Mouse (Mus musculus) embryonic facial prominence, embryonic 12.5 days (tissue): ENCODE results near the gene Fgfbp1. TPM values are rescaled to one million over a fixed set of nuclear protein-coding genes. Genes with fewer than 3 reads are reported as not detected.

Experiments
- ATAC-seq: fragments of 200-750 bp; cut with Nextera tagmentation; 2 replicates; pipeline ENCODE4 v1.8.0; 2017; ENCODE audit not compliant: insufficient number of reproducible peaks, insufficient read depth, low FRiP score, low TSS enrichment
- H3K27ac ChIP-seq: fragments of 300-500 bp; sonication (generic); 2 replicates; pipeline ENCODE4 v1.5.1; 2016; ENCODE audit warnings: mild to moderate bottlenecking
- H3K27me3 ChIP-seq: fragments of 300-500 bp; sonication (generic); 2 replicates; pipeline ENCODE4 v1.6.1; 2016; ENCODE audit warnings: mild to moderate bottlenecking, moderate library complexity
- H3K36me3 ChIP-seq: fragments of 300-500 bp; sonication (generic); 2 replicates; pipeline ENCODE4 v1.6.1; 2016; ENCODE audit warnings: mild to moderate bottlenecking
- H3K4me1 ChIP-seq: fragments of 300-500 bp; sonication (generic); 2 replicates; pipeline ENCODE4 v1.6.1; 2016
- H3K4me2 ChIP-seq: fragments of 300-500 bp; sonication (generic); replicated peaks from 2 replicates; pipeline ENCODE4 v1.6.1; 2016; ENCODE audit warnings: mild to moderate bottlenecking, moderate library complexity
- H3K4me3 ChIP-seq: fragments of 300-500 bp; sonication (generic); 2 replicates; pipeline ENCODE4 v1.5.1; 2016; ENCODE audit warnings: mild to moderate bottlenecking
- H3K9ac ChIP-seq: fragments of 300-500 bp; sonication (generic); 2 replicates; pipeline ENCODE4 v1.6.1; 2016; ENCODE audit warnings: mild to moderate bottlenecking, moderate library complexity
- H3K9me3 ChIP-seq: fragments of 300-500 bp; sonication (generic); 2 replicates; pipeline ENCODE4 v1.6.1; 2016; ENCODE audit warnings: mild to moderate bottlenecking, moderate library complexity
- WGBS: fragments of 180-500 bp; shearing (Covaris S2); methylation state at CpG from one replicate; pipeline ENCODE4 v1.1.7; 2016; 5-methylcytosine and 5-hydroxymethylcytosine counted together
- polyA plus RNA-seq: library from polyadenylated mRNA; unstranded; fragments of >200 nt; fragmentation: Nextera tagmentation; extraction: Ambion mirVana; gene quantifications from 2 replicates; pipeline ENCODE4 v1.2.1, GENCODE M21; 2016

Fgfbp1 gene
- 2.3 and 2.4 TPM in 2 replicates for polyA plus RNA-seq

DNA sequence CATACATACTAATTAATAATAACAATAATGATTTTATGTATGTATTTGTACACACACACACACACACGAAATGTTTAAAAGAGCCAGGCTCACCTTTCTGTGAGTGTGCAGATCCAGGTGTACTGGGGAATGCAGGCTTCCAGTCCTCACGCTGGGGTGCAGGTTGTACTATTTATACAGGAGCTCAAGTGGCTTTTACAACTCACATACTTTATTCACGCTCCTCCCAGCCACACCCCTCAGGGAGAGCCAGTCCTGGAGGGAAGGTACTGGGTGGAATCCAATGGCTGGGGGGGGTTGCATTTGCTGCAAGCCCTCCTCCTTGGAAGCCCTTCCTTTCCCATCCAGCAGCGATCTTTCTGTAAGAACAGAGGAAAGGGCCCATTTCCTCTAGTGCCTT lies at the start of gene Fgfbp1:
Gene Fgfbp1 (minus strand): TSS at position 160 of the 400 bp plus-strand sequence.
- no peaks in the 10 kb centered on the region for H3K4me1 ChIP-seq
- no peaks in the 10 kb centered on the region for H3K36me3 ChIP-seq
- no peak within 1 kb of the TSS for H3K9ac ChIP-seq
- 43% methylated on average over 4 of the region's 4 CpGs for WGBS
- H3K27ac ChIP-seq: no peak within 1 kb of the TSS
- H3K9me3 ChIP-seq: no peaks in the 10 kb centered on the region
- H3K27me3 ChIP-seq: no peaks in the 10 kb centered on the region
- H3K4me3 ChIP-seq: no peak within 1 kb of the TSS
- ATAC-seq: no peak
- no peak within 1 kb of the TSS for H3K4me2 ChIP-seq

DNA sequence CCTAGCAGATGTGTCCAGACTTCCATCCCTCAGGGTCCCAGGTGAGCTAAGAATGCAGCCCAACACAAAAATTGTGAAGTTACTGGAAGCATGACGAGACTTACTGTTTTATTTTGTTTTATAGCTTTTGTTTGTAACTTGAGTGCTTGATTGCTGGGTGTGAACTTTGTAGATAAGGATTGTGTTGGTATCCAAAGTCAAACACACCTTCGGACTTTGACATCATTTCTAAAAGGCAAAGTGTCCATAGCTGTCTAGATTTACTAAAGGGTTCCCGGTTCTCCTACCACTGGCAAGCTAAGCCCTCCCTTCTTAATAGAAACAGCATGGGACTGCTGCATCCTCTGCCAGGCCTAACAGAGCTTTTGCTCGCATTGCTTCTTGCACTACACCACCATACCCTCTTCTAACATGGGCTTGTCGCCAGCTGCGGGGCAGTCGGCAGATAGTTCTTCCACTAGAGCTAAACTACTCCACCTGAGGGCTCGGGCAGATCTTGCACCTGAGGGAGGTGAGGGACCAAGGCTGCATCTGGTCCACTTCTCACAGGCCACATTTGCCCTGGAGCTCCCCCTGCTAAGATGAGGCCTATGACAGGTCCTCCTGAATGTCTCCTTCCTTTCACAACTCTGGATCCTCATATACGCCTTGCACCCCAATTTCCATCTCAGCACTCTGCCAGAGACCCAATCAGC lies 16.9 kb upstream of the Fgfbp1 start:
- ATAC-seq: no peak
- Histone ChIP-seq H3K36me3 (peaks cover 22% of the 10 kb centered on the region), H3K9me3 (no peaks in the 10 kb centered on the region), H3K9ac (no peak overlapping the region), H3K27me3 (no peaks in the 10 kb centered on the region), H3K27ac (no peak overlapping the region), H3K4me3 (no peak overlapping the region), H3K4me1 (no peaks in the 10 kb centered on the region), H3K4me2 (no peak overlapping the region)
- WGBS: 94% methylated on average over 9 of the region's 9 CpGs

DNA sequence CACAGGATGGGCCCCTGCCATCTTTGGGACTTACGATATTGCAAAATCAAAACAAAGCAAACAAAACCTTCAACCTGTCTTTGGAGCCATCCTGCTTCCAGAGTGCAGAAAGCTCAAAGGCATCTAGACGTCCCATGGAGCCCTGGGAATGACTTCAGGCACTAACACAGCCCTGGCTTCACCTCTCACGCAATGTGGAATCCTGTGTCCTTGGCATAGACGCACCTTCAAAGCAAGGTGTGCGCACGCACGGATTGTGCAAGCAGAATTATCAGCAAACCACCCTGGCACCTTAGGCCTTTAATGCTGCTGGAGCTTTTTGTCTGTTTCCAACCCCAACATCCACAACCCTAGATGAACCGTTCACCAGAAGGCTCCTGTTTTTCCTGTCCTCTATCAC lies 16.0 kb upstream of the Fgfbp1 start:
- H3K27ac ChIP-seq: no peak overlapping the region
- H3K36me3 ChIP-seq: peaks cover 18% of the 10 kb centered on the region
- no peak for ATAC-seq
- H3K4me3 ChIP-seq: no peak overlapping the region
- no peaks in the 10 kb centered on the region for H3K4me1 ChIP-seq
- no peaks in the 10 kb centered on the region for H3K27me3 ChIP-seq
- no peak overlapping the region for H3K4me2 ChIP-seq
- no peaks in the 10 kb centered on the region for H3K9me3 ChIP-seq
- H3K9ac ChIP-seq: no peak overlapping the region
- WGBS: 91% methylated on average over 8 of the region's 8 CpGs

DNA sequence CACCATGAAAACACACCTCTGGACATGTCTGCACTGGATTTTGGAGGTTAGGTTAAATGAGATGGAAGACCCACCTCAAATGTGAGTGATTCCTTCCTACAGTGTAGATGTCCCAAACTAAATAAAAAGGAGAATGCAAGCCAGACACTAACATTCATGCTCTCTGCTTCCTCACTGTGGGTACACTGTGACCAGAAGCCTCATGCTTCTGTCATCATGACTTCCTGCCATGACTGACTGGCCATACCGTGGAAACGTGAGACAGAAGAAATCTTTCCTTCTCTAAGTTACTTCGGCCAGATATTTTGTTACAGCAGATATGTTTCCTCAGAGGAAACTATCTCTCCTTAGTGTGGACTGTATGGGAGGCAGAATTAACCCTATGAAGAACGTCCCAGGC lies 14.6 kb upstream of the Fgfbp1 start:
- Histone ChIP-seq H3K4me2 (no peak overlapping the region), H3K9me3 (no peaks in the 10 kb centered on the region), H3K4me1 (no peaks in the 10 kb centered on the region), H3K27me3 (no peaks in the 10 kb centered on the region), H3K4me3 (no peak overlapping the region), H3K9ac (no peak overlapping the region), H3K27ac (no peak overlapping the region), H3K36me3 (peaks cover 5% of the 10 kb centered on the region; the same call in 1 of the 2 replicates)
- 63% methylated on average over 4 of the region's 4 CpGs for WGBS
- ATAC-seq: no peak

DNA sequence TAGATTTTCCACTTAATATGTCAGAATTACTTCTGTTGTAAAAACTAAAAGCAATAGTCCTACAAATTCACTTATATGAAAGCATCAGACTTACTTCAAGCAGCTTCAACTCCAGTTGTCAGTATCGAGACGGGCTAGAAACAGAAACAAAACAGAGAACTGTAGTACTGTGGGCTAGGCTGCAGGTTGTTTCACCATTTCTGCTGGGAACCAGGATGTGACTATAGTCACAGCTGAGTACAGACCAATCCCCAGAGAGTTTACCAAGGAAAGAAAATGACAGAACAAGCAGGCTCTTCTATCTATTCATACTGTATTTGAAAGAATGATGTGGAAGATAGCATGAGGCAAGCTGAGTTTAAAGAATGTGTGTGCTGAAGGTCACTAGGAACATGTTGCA lies 13.4 kb upstream of the Fgfbp1 start:
- Histone ChIP-seq H3K4me3 (no peak overlapping the region), H3K36me3 (0 out of 2 replicates have a peak, but pooled peaks cover 3% of the 10 kb centered on the region), H3K27ac (no peak overlapping the region), H3K27me3 (no peaks in the 10 kb centered on the region), H3K4me1 (no peaks in the 10 kb centered on the region), H3K4me2 (no peak overlapping the region), H3K9ac (no peak overlapping the region), H3K9me3 (no peaks in the 10 kb centered on the region)
- no peak for ATAC-seq
- WGBS: 93% methylated on average over 2 of the region's 2 CpGs

DNA sequence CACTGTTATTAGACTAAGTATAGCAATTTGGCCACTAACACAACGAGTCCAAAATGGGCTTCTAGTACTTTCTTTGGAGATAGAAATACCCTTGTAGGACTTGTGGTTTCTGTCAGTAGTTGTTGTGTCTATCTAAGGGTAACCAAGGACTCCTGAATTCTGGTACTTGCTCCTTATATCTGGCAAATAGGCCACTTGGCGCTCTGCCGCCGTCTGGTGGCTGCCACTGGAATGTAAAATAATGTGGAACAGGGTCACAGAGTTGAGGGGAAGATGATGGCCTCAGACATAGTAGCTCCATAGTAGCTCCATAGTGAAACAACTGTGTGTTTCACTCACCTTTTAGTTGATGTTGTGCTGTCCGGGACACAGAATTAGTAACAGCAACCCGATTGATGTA lies 8.7 kb upstream of the Fgfbp1 start:
- 55% methylated on average over 6 of the region's 6 CpGs for WGBS
- Histone ChIP-seq H3K36me3 (no peaks in the 10 kb centered on the region), H3K4me2 (no peak overlapping the region), H3K4me3 (no peak overlapping the region), H3K27me3 (no peaks in the 10 kb centered on the region), H3K4me1 (no peaks in the 10 kb centered on the region), H3K27ac (no peak overlapping the region), H3K9me3 (no peaks in the 10 kb centered on the region), H3K9ac (no peak overlapping the region)
- ATAC-seq: no peak

DNA sequence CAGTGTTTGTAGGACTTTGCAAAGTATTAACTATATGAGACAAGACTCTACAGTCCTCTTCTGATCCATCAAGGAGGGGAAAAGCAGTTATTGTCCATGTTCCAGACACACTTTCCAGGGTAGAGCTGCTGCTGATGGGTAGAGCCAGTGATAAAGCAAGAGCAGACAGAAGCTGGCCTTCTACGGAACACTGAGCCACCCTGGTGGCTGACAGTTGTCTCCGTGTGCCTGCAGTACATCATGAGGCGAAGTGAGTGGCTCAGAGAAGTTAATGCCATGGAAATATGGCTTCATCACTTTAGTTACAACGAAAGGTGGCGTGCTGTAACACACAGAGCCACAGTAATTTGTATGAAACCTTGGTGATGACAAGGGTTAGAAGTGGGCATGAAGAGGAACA lies 7.4 kb upstream of the Fgfbp1 start:
- H3K4me1 ChIP-seq: no peaks in the 10 kb centered on the region
- ATAC-seq: no peak
- WGBS: 79% methylated on average over 5 of the region's 5 CpGs
- H3K4me3 ChIP-seq: no peak overlapping the region
- H3K4me2 ChIP-seq: no peak overlapping the region
- no peak overlapping the region for H3K9ac ChIP-seq
- no peaks in the 10 kb centered on the region for H3K36me3 ChIP-seq
- H3K27ac ChIP-seq: no peak overlapping the region
- H3K27me3 ChIP-seq: no peaks in the 10 kb centered on the region
- H3K9me3 ChIP-seq: no peaks in the 10 kb centered on the region

DNA sequence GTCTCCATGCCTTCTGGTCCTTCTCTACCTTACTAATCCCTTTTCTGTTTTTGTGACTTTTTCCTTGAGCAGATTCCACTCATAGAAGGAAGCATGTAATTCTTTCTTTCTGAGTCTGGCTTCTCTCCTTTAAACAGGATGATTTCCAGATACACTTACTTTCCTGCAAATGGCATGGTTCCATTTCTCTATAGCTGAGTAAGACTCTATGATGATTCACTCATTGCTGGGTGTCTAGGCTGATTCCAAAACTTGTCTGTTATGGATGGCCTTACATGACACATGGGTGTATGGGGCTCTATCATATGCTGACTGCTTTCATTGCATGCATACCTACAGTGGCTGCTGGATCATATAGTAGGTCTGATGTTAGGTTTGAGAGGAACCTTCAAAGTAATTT lies 4.6 kb upstream of the Fgfbp1 start:
- H3K4me1 ChIP-seq: no peaks in the 10 kb centered on the region
- no peak for ATAC-seq
- H3K27me3 ChIP-seq: no peaks in the 10 kb centered on the region
- no peaks in the 10 kb centered on the region for H3K9me3 ChIP-seq
- H3K36me3 ChIP-seq: no peaks in the 10 kb centered on the region
- H3K27ac ChIP-seq: no peak overlapping the region
- no peak overlapping the region for H3K4me3 ChIP-seq
- no peak overlapping the region for H3K9ac ChIP-seq
- H3K4me2 ChIP-seq: no peak overlapping the region

DNA sequence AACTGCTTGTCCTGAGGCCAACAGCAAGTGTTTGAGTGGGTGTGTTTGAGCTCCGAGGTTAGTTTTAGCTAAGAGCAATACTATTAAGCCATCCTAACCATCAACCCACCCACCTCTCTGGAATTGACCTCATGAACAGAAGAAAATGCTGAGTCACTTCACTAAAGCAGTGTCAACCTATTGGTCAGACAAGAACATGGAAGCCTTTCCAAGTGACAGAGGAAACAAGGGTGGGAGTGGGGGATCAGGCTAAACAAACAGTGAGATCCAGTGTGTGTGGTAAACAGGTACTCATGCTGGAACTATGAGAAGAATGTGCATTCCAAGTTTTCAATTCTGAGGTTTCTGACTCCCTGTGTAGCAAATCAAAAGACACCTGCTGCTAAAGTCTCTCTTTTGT lies 1.3 kb upstream of the Fgfbp1 start:
- no peaks in the 10 kb centered on the region for H3K36me3 ChIP-seq
- H3K4me1 ChIP-seq: no peaks in the 10 kb centered on the region
- 63% methylated on average over 1 of the region's 1 CpGs for WGBS
- H3K27ac ChIP-seq: no peak overlapping the region
- no peak overlapping the region for H3K4me2 ChIP-seq
- no peaks in the 10 kb centered on the region for H3K27me3 ChIP-seq
- no peaks in the 10 kb centered on the region for H3K9me3 ChIP-seq
- no peak overlapping the region for H3K9ac ChIP-seq
- H3K4me3 ChIP-seq: no peak overlapping the region
- no peak for ATAC-seq

DNA sequence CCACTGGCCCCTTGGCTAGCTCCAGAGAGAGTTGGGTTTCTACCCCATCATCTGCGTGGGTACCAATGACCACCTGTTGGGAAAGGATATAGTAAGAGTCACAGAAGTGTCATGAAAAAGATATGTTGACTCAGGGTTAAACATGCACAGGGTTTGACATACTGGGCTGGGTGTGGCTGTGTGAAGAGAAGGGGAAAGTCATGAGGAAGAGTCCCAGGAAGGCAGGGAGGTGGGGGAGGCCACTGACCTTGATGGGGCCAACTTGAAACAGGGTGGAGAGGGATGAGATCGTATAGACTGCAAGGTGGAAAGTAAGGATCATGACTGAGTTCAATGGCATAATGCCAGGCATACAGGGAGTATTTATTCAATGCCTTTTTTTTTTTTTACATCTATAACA lies 1.2 kb downstream of the Fgfbp1 start:
- Histone ChIP-seq H3K4me1 (no peaks in the 10 kb centered on the region), H3K4me2 (no peak overlapping the region), H3K27ac (no peak overlapping the region), H3K4me3 (no peak overlapping the region), H3K27me3 (no peaks in the 10 kb centered on the region), H3K36me3 (no peaks in the 10 kb centered on the region), H3K9me3 (no peaks in the 10 kb centered on the region), H3K9ac (no peak overlapping the region)
- no peak for ATAC-seq
- 73% methylated on average over 2 of the region's 2 CpGs for WGBS

DNA sequence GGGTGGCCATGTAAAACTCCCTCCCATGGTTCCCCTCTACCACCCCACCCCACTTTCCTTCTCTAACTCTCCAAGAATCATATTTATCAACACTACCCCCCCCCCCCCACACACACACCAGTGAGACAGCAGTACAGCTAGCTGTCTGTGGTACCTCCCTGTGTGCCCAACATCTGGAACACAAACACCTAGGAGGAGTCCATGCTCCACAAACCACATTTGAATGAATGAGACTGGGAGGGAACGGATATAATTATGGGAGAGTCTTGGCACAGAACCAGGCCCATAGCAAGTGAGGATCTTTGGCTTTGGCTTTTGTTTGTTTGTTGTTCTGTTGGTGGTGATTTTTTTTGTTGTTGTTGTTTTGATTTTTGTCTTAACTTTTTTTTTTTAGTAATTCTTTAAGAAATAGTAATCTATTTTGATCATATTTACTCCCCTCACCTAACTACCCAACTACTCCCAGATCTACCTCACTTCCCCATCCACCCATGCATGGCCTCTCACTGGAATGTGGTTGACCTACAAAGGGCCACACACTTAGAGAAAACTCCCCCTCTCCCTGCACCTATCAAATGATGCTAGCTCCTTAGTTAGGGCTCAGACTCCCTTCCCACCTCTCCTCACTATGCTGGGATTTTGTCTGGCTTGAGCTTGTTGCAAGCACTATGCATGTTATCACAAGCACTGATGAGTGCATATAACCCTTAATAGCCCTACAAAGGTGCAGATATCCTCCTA lies 4.6 kb downstream of the Fgfbp1 start:
- no peak for ATAC-seq
- WGBS: 89% methylated on average over 1 of the region's 1 CpGs
- no peaks in the 10 kb centered on the region for H3K4me1 ChIP-seq
- no peak overlapping the region for H3K27ac ChIP-seq
- no peaks in the 10 kb centered on the region for H3K9me3 ChIP-seq
- no peaks in the 10 kb centered on the region for H3K36me3 ChIP-seq
- no peak overlapping the region for H3K9ac ChIP-seq
- no peaks in the 10 kb centered on the region for H3K27me3 ChIP-seq
- H3K4me2 ChIP-seq: no peak overlapping the region
- no peak overlapping the region for H3K4me3 ChIP-seq

DNA sequence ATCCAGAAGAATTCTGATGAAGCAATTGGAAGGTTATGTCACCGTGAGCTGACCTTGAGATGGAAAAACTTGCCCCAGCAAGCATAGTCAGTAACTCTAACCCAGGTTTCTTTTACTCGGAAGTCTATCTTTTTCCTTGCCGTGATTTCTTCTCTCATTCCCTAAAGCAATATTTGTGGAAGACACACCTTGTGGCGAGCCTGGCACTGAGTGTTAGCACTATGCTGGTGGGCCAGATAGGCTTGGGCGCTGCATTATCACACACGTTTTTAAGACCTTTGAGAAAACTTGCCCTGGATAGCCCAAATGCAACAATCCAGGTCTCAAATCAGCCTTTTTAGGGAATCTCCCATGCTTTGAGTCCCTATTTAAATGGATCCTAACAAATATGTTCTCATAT lies 7.4 kb downstream of the Fgfbp1 start:
- no peak overlapping the region for H3K4me3 ChIP-seq
- WGBS: 85% methylated on average over 6 of the region's 6 CpGs

More for the DNA sequence above, 7.4 kb downstream of the Fgfbp1 start:
- no peaks in the 10 kb centered on the region for H3K36me3 ChIP-seq
- H3K9me3 ChIP-seq: no peaks in the 10 kb centered on the region
- ATAC-seq: no peak
- H3K27me3 ChIP-seq: no peaks in the 10 kb centered on the region
- no peak overlapping the region for H3K9ac ChIP-seq
- no peak overlapping the region for H3K27ac ChIP-seq
- H3K4me2 ChIP-seq: no peak overlapping the region
- H3K4me1 ChIP-seq: no peaks in the 10 kb centered on the region
